Mouse (Mus musculus) liver, embryonic 14.5 days (tissue): Measurements from ENCODE around the gene Aldh3b1.

ENCODE experiments used
- CTCF ChIP-seq: IDR thresholded peaks from 2 replicates; pipeline ENCODE4 v1.5.1; 2016; ENCODE audit warnings: antibody characterized with exemption, low read depth, control low read depth
- EP300 ChIP-seq: IDR thresholded peaks from 2 replicates; pipeline ENCODE4 v1.6.1; 2016; ENCODE audit warnings: antibody characterized with exemption, low read depth

GRCm38 (mm10) chr19:3907876-3908660 is 21.5 kb downstream of the Aldh3b1 start:
- TF ChIP-seq CTCF: no peak
- TF ChIP-seq EP300: no peak
